Mouse (Mus musculus) megakaryocyte-erythroid progenitor cell, adult 5 weeks (primary cell): ENCODE data around the gene Hist1h2ad. TPM values are rescaled to one million over a fixed set of nuclear protein-coding genes. Genes with fewer than 3 reads are reported as not detected.

Source experiments
- polyA plus RNA-seq: library from polyadenylated mRNA; stranded (reverse); fragments of >175 nt; gene quantifications from 2 replicates; pipeline ENCODE4 v1.2.3, GENCODE M21; 2012

Hist1h2ad gene
- polyA plus RNA-seq, 1 experiment: 5.5 TPM

Other genes starting within 250 kb of the Hist1h2ad start
- gene Zfp322a, start 205.2 kb upstream of the Hist1h2ad start, polyA plus RNA-seq: 0.45 and 1.00 TPM in 2 replicates
- gene Abt1, start 150.5 kb upstream of the Hist1h2ad start, polyA plus RNA-seq: 10.5 and 13.8 TPM in 2 replicates
- not detected in 2 replicates for gene Btn1a1, start 108.5 kb upstream of the Hist1h2ad start, polyA plus RNA-seq
- not detected in 2 replicates for gene Btn2a2, start 85.5 kb upstream of the Hist1h2ad start, polyA plus RNA-seq
- gene Hist1h4h, start 43.3 kb upstream of the Hist1h2ad start, polyA plus RNA-seq: 33.5 and 38.6 TPM in 2 replicates
- gene Hist1h2af, start 40.5 kb upstream of the Hist1h2ad start, polyA plus RNA-seq: 81.4 and 86.9 TPM in 2 replicates
- 19.0 and 22.6 TPM in 2 replicates for gene Hist1h3g, start 39.0 kb upstream of the Hist1h2ad start, polyA plus RNA-seq
- 2.5 and 3.3 TPM in 2 replicates for gene Hist1h2bh, start 31.0 kb upstream of the Hist1h2ad start, polyA plus RNA-seq
- gene Hist1h3f, start 30.3 kb upstream of the Hist1h2ad start, polyA plus RNA-seq: 5.5 and 6.8 TPM in 2 replicates
- 13.2 and 18.3 TPM in 2 replicates for gene Hist1h4f, start 22.7 kb upstream of the Hist1h2ad start, polyA plus RNA-seq
- gene Hist1h1d, start 21.1 kb upstream of the Hist1h2ad start, polyA plus RNA-seq: 0.77 and 1.7 TPM in 2 replicates
- 18.9 and 21.1 TPM in 2 replicates for gene Hist1h3e, start 12.0 kb upstream of the Hist1h2ad start, polyA plus RNA-seq
- gene Hist1h2ae, start 3.2 kb upstream of the Hist1h2ad start, polyA plus RNA-seq: 16.2 and 16.7 TPM in 2 replicates
- 46.4 and 66.4 TPM in 2 replicates for gene Hist1h2bg, start 3.0 kb upstream of the Hist1h2ad start, polyA plus RNA-seq
- gene Hist1h2bf, start 185 bp upstream of the Hist1h2ad start, polyA plus RNA-seq: 3.1 and 11.2 TPM in 2 replicates
- 6.4 and 7.1 TPM in 2 replicates for gene Hist1h3d, start 1.4 kb downstream of the Hist1h2ad start, polyA plus RNA-seq
- 9.9 and 17.2 TPM in 2 replicates for gene Hist1h4d, start 7.2 kb downstream of the Hist1h2ad start, polyA plus RNA-seq
- gene Hist1h2be, start 46.7 kb downstream of the Hist1h2ad start, polyA plus RNA-seq: 0.79 and 1.1 TPM in 2 replicates
- gene Hist1h1e, start 48.2 kb downstream of the Hist1h2ad start, polyA plus RNA-seq: 9.0 and 14.7 TPM in 2 replicates
- 7.2 TPM in 2 replicates for gene Hist1h2ac, start 109.6 kb downstream of the Hist1h2ad start, polyA plus RNA-seq
- gene Hist1h2bc, start 109.8 kb downstream of the Hist1h2ad start, polyA plus RNA-seq: 66.3 and 70.6 TPM in 2 replicates
- gene Hist1h1t, start 121.4 kb downstream of the Hist1h2ad start, polyA plus RNA-seq: 0.27 TPM in 1 of 2 replicates, not detected in the other
- gene Hist1h4c, start 124.1 kb downstream of the Hist1h2ad start, polyA plus RNA-seq: 4.5 and 10.6 TPM in 2 replicates
- gene Hfe, start 136.5 kb downstream of the Hist1h2ad start, polyA plus RNA-seq: 8.0 and 15.2 TPM in 2 replicates
- gene Hist1h1c, start 164.4 kb downstream of the Hist1h2ad start, polyA plus RNA-seq: 100 and 116 TPM in 2 replicates
- gene Hist1h3c, start 171.2 kb downstream of the Hist1h2ad start, polyA plus RNA-seq: 20.1 and 23.0 TPM in 2 replicates
- 11.2 and 22.3 TPM in 2 replicates for gene Hist1h2bb, start 172.4 kb downstream of the Hist1h2ad start, polyA plus RNA-seq
- gene Hist1h2ab, start 176.7 kb downstream of the Hist1h2ad start, polyA plus RNA-seq: 17.6 and 35.4 TPM in 2 replicates
- gene Hist1h3b, start 177.9 kb downstream of the Hist1h2ad start, polyA plus RNA-seq: 9.2 and 14.4 TPM in 2 replicates
- gene Hist1h4b, start 182.6 kb downstream of the Hist1h2ad start, polyA plus RNA-seq: 13.8 and 16.1 TPM in 2 replicates
- gene Hist1h4a, start 186.8 kb downstream of the Hist1h2ad start, polyA plus RNA-seq: 16.8 and 23.1 TPM in 2 replicates
- 21.7 and 27.6 TPM in 2 replicates for gene Hist1h3a, start 188.0 kb downstream of the Hist1h2ad start, polyA plus RNA-seq
- 1.2 and 3.7 TPM in 2 replicates for gene Hist1h1a, start 189.3 kb downstream of the Hist1h2ad start, polyA plus RNA-seq
- 0.08 TPM in 1 of 2 replicates, not detected in the other for gene Trim38, start 195.5 kb downstream of the Hist1h2ad start, polyA plus RNA-seq
- not detected in 2 replicates for gene Slc17a2, start 232.6 kb downstream of the Hist1h2ad start, polyA plus RNA-seq